Mouse (Mus musculus): ENCODE measurements at regions not wholly inside any gene's neighbourhood (a gene's known extent, or its start where the extent isn't known, plus 50 kb on each side); places are given as distances from the start of the nearest gene placed in this dataset.

DNA sequence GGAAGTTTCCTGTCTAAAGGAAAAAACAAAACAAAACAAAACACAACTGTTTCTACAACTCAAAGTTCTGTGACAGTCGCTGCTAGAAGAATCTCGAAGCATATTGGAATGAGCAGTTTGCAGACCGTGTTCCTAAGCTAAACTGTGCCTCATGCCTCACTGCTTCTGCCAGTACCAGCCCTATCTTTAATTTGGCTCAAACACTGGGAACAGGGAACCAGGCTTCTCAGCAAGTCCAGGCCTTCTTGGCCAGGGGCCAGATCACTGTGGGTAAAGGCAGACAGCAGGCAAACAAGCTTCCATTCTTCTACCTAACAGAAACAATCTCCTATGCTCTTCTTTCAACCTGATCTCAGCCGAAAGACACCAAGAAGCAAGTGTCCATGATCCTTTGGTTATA, 56.5 kb downstream of the Tmsb4x start:
- no peak for DNase-seq (ENCODE audit: extremely low read depth, insufficient read length, low spot score)

DNA sequence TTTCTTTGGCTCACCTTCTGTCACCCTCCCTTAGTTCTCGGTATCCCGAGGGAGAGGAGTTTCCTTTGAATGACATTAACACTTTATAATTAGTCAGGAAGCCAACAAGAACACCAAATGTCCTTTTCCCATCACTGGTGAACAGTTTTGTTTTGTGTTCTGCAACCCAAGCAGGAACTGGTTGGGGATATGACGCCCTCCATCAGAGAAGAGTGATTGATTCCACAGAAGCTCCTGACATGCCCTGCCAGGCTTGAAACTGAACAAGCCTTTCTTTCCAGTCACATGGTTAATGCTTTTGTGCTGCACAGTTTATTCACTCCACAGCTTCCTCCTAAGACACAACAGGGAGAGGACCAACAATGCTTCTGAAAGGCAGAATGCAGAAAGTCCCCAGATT, 57.8 kb downstream of the Tmsb4x start:
- no peak for DNase-seq (ENCODE audit: extremely low read depth, insufficient read length, low spot score)

DNA sequence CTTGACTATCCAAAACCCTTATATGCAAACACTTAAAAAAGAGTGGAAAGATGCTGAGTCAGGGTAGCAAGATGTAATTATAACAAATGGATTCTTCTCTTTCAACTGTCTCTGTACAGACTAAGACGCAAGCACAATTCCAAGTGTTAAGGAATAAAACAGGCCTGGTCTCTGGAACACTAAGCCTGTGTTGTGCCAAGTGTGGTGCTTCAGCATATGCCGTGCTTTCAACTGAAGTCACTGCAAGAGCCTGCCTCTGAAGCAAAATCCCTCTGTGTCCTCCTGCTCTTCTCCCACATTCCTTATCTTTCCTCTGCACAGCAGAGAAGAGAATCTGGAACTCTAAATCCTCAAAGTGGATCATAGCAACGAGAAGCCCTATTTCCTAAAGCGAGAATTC, 59.7 kb downstream of the Tmsb4x start:
- DNase-seq (ENCODE audit: extremely low read depth, insufficient read length, low spot score): no peak

DNA sequence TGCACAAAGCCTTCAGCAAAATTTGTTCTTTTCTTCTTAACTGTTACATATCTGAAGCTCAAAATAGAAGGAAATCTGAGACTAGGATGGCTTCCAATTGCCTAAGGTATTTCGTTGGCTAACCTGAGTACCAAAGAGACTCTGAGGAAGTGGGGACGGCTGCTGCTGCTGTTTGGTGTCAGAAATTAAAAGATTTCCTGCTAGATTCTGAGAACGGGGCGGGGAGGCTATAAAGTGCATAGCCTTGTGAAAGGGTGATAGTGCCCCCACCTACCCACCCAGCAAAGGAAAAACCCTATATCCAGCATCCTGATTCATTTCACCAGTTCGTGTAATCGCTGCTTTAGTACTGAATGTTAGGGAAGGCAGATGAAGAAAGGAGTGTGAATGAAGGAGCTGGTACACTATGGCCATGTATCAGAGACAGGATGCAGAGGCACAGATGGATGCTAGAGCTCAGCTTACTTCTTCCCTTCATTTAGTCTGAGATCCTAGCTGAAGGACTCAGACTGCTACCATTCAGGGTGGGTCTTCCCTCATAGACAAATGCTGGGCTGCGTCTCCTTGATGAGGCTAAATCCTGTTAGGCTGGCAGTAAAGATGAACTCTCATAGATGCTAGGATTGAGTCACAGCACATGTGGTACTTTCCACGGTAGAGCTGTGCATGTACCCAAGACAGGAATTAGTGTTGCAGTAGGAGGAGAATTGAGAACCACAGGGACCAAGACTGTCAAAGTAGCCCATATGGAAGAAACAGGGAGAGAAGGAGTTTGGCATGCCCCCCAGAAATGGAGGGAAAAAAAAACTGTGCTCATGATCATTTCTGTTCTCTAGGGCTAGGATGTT, 62.4 kb downstream of the Tmsb4x start:
- no peak for DNase-seq (ENCODE audit: extremely low read depth, insufficient read length, low spot score)

- DNase-seq (ENCODE audit: extremely low read depth, insufficient read length, low spot score): no peak
Measured at GRCm38 (mm10) chrX:167145508-167146182, 63.5 kb downstream of the Tmsb4x start.

- no peak for DNase-seq (ENCODE audit: extremely low read depth, insufficient read length, low spot score)
Measured at GRCm38 (mm10) chrX:167139110-167139509, 70.0 kb downstream of the Tmsb4x start.

GRCm38 (mm10) chrX:167134250-167134649, 74.9 kb downstream of the Tmsb4x start:
- DNase-seq (ENCODE audit: extremely low read depth, insufficient read length, low spot score): no peak

DNA sequence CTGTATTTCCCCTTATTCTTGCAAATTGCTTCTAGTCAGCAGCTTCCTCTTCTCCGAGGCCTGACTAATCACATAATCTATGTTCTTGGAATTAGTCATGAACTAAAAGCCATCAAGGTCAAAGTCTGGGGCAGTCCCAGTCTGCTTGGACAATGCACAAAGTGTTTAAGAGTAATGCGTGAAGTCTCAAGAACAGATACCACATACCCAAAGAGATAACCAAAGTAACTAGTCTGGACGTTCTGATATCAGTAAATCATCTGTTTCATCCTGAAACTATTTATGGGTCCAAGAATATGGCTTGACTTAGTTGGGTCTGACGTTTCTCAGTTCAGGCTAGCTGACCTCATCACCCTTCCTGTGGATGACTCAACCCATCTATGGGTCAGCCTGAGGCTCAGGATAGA, 76.1 kb downstream of the Tmsb4x start:
- no peak for DNase-seq (ENCODE audit: extremely low read depth, insufficient read length, low spot score)

- DNase-seq (ENCODE audit: extremely low read depth, insufficient read length, low spot score): no peak
Measured at GRCm38 (mm10) chrX:167131317-167131716, 77.8 kb downstream of the Tmsb4x start.

DNA sequence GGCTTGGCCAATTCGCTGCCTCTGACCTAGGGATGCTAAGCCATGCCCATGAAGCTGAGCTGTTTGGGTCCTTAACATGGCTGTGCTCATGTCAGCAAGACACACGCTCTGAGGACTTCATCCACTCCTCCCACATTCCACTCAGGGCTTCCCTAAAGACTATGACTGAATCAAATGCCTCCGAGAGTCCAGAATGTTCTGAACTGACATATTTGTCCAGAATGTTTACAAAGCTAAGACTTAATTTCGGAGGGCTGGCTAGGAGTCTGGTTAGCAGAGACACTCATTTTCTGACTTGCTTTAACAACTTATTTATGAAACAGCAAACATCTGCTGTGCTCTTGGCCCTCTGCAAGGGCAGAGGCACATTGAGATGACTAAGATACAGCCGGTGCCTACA, 78.5 kb downstream of the Tmsb4x start:
- no peak for DNase-seq (ENCODE audit: extremely low read depth, insufficient read length, low spot score)

- DNase-seq (ENCODE audit: extremely low read depth, insufficient read length, low spot score): no peak
Measured at GRCm38 (mm10) chrX:167119288-167119687, 89.8 kb downstream of the Tmsb4x start.

- DNase-seq (ENCODE audit: extremely low read depth, insufficient read length, low spot score): no peak
Measured at GRCm38 (mm10) chrX:167115096-167115495, 94.0 kb downstream of the Tmsb4x start.

DNA sequence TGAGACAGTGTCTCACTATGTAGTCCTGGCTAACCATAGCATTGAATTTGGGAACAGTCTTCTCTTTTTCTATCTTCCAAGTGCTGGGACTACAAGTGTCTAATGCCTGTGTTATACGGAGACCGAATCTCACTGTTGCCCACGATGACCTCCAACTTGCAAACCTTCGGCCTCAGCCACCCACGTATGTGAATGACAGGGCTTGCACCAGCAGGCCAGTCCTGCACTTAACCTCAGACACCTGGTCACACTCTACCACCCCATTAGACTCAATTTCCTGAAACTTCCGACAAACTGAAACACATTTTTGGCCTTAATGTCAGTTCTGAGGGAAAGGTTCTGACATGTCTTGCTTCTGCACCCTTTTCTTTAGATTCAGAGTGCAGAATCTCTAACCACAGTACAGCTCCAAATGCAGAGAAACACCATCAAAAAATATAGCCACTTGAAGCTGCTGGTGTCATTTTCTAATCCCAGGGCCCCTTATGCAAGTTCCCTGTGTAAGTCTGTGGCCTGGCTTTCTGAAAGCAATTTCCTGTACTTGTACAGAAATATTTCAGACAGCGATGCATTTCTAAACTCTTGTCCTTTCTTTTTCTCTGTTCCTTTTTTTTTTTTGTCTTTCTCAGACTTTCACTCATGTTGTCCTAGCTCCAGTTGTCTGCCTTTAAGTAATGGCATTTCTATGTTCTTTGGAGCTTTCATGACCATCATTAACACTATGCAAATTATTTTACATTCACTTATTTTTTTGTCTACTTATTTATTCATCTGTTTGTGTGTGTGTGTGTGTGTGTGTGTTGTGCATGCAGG, 97.8 kb downstream of the Tmsb4x start:
- no peak for DNase-seq (ENCODE audit: extremely low read depth, insufficient read length, low spot score)

DNA sequence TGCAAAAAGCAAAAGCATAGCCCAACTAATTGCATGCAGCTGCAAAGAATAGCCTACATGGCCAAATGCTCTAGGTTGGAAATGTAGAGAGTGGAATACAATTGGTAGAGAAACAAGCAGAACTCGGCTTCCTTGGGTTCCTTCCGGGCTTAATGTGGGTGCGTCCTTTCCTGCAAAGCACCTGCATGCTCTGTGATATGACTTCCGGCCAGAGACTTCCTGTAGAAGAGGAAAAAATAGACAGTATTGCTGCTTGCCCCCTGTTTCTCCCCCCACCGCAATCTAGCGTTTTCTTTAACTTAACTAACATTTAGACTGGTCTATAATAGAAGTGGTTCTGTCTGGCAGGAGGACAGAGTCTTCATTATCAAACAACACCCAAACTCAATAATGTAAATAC, 100.8 kb downstream of the Tmsb4x start:
- no peak for DNase-seq (ENCODE audit: extremely low read depth, insufficient read length, low spot score)

DNA sequence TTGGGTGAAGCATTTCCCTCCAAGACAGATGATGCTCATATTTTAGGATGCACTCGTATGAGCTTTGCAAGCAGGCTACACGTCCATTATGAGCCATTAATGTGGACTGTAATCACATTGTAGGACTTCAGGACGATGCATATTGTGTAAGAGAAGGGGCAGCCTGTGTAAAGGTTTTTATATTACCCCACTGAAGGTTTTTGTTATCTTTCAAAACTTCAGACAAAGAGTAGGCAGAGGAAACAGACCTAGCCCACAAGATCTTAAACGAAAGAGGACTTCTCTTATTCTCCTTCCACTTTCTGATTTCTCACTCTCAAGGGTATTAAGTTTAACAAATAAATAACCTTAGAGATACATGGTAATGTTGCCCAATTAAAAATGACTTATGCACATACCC, 101.6 kb downstream of the Tmsb4x start:
- no peak for DNase-seq (ENCODE audit: extremely low read depth, insufficient read length, low spot score)

DNA sequence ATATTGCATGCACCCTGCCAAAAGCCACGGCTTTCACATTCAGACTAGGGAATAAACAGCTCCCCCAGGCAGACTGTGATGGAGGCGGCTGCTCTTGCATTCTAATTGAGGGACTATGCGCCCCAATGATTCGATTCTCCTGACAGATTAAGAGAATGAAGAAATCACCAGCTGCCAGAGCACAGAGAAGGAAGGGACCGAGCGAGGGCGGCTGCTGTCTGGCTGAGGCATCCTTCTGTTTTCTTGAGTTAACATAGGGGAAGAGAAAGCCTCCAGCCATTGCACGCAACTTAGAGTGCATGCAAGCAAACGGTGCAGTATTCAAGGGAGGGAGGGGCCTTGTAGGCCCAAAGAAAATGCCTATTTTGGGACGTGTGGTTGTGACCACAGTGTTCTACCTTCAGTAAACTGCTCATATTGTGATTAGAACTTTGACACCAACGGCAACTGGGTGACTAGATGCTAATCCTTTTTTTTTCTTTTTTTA, 103.1 kb downstream of the Tmsb4x start:
- no peak for DNase-seq (ENCODE audit: extremely low read depth, insufficient read length, low spot score)

DNA sequence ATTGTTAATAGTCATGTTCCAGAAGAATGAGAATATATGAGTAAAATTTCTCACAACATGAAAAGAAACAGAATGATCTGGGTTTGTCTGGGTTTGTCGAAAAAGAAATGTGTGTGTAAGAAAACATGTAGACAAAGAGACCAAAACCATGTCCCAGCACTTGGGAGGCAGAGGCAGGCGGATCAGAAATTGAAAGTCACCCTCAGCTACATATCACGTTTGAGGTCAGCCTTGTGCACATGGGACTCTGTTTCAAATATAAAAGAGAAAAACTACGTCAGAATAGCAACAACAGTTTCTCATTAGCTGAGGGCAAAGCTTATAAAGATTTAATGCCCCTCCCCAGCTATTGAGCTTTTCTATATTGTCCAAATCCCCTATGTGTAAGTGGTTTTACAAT, 103.8 kb downstream of the Tmsb4x start:
- DNase-seq (ENCODE audit: extremely low read depth, insufficient read length, low spot score): no peak

GRCm38 (mm10) chrX:167104247-167104621, 104.9 kb downstream of the Tmsb4x start:
- DNase-seq (ENCODE audit: extremely low read depth, insufficient read length, low spot score): no peak

- DNase-seq (ENCODE audit: extremely low read depth, insufficient read length, low spot score): no peak
Measured at GRCm38 (mm10) chrX:167103501-167104246, 105.4 kb downstream of the Tmsb4x start.

- DNase-seq (ENCODE audit: extremely low read depth, insufficient read length, low spot score): no peak
Measured at GRCm38 (mm10) chrX:167101929-167102328, 107.2 kb downstream of the Tmsb4x start.

GRCm38 (mm10) chrX:167099411-167099810, 109.7 kb downstream of the Tmsb4x start:
- DNase-seq (ENCODE audit: extremely low read depth, insufficient read length, low spot score): no peak

Measured in 3134 (cell line).